Mouse (Mus musculus) gastrocnemius, adult 8-10 months (tissue): ENCODE results near the gene Olfr1. TPM values are rescaled to one million over a fixed set of nuclear protein-coding genes. Genes with fewer than 3 reads are reported as not detected.

Source experiments
- DNase-seq, 2 experiments: peaks; one replicate each; pipeline ENCODE4 v3.0.0; 2022; ENCODE audit warnings: low spot score in 2 of 2
- total RNA-seq, 4 experiments: library from RNA; stranded (reverse); gene quantifications; 2 replicates each; pipeline ENCODE4 v1.2.4; 2022

Olfr1 gene
- total RNA-seq: not detected

DNA sequence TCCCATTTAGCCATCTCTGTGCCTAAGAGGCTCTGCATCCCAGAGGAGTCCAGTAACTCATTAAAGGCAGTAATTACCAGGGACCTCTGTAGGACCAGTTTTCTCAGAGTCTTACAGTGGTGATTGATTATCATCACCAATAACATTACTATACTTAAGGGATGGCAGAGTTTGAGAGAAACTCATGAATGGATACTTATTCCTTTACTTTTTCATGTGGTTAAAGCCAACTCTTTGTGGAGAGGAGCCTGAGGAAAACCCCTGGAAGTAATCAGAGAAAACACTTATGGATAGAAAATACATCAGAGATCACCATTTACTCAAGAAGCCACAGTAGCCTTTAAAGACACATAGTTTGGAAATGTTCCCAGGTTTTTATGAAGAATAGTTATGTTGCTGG is at the start of gene Olfr1:
Gene Olfr1, minus strand, starts transcription at position 101 of the 400 bp plus-strand sequence.
- DNase-seq: no peak

DNA sequence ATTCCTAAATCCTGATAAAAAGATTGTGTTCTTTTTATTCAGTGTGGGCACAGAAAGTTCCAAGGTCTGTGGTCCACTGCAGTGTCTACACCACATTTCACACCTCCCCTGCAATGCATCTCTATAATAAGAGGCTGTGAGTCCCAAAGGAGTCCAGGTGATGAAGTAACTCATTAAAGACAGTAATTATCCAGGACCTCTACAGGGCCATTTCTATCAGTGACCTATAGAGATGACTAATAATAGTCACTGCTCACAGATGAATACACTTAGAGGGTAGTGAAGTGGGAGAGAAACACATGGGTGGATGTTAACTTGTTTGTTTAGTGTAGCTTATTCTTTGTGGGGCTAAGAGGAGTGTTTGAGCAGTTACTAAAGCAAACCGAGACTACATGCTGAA is 29.0 kb upstream of the Olfr1 start, which contains the start of gene Olfr378:
Gene Olfr378, minus strand, starts transcription at position 101 of the 400 bp plus-strand sequence.
- no peak for DNase-seq

DNA sequence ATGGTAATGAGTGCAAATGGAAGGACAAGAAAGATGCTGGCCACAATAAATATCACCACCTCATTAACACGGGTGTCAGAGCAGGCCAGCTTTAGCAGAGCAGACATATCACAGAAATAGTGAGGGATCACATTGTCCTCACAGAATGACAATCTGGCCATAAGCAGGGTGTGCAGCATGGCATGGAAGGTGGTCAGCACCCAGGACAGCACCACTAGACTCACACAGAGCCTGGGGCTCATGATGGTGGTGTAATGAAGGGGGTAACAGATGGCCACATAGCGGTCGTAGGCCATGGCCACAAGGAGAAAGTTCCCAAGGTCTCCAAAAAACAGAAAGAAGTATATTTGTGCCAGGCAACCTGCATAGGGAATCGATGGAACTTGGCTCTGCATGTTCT is 4.0 kb downstream of the Olfr1 start:
- DNase-seq: no peak

DNA sequence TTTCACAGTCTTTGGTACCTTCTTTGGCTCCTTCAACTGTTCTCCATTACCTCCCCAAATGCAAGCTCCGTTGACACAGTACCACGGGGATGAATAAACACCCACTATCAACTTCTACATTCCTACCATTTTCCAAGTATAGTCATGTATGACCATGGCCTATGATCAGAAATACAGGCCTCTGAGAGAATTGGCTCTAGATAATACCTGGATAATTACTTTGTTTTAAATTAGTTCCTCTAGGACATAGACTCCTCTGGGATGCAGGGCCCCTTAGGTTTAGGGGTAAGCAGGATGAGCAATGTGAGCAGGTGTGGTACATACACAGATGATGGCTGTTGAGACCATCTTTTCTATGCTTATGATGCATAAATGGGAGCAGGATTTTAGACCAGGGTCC is 28.5 kb downstream of the Olfr1 start, which contains the start of gene Olfr376:
Gene Olfr376, plus strand, starts transcription at position 301 of the 400 bp plus-strand sequence.
- DNase-seq: no peak

DNA sequence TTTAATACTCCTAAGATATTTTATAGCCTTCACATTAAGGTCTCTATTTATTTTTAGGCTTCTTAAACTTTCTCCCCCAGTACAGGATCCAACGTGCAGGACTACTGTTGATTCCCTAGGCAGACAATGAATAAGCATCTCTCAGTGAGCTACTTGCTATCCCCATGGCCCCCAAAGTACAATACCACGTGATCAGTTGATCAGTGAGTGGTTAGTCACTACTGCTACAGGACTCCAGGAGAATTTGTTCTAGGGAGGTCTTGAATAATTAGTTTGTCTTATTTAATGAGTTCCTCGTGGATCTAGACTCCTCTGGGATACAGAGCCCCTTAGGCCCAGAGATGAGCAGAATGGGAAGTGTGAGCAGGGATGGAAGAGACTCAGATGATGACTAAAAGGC is 48.9 kb downstream of the Olfr1 start, which contains the start of gene Olfr20:
Gene Olfr20, plus strand, starts transcription at position 301 of the 400 bp plus-strand sequence.
- no peak for DNase-seq

Other genes with a start within 250 kb of the Olfr1 start
- gene P2rx5, start 239.2 kb downstream of the Olfr1 start, total RNA-seq: 1 to 10 TPM; 6.4 to 9.5 (median 7.0) TPM
- 10 to 100 TPM; 80.9 to 89.6 (median 84.1) TPM for gene Emc6, start 222.6 kb downstream of the Olfr1 start, total RNA-seq
- 1 to 10 TPM; 4.9 to 9.2 (median 7.2) TPM for gene Tax1bp3, start 222.5 kb downstream of the Olfr1 start, total RNA-seq
- 1 to 10 TPM; 3.3 to 4.3 (median 4.1) TPM for gene Ctns, start 200.6 kb downstream of the Olfr1 start, total RNA-seq
- gene Shpk, start 200.2 kb downstream of the Olfr1 start, total RNA-seq: 1 to 10 TPM in 1 of 4 experiments, under 1 TPM in 3; 0.29 to 1.1 (median 0.71) TPM
- under 1 TPM; 0.08 to 0.12 (median 0.10) TPM for gene Trpv1, start 165.3 kb downstream of the Olfr1 start, total RNA-seq
- not detected for gene Trpv3, start 132.2 kb downstream of the Olfr1 start, total RNA-seq
- 1 to 10 TPM; 3.0 to 7.3 (median 4.5) TPM for gene Aspa, start 70.0 kb downstream of the Olfr1 start, total RNA-seq
- gene Gm49340, start 69.9 kb downstream of the Olfr1 start, total RNA-seq: not detected
- not detected for gene Spata22, start 69.9 kb downstream of the Olfr1 start, total RNA-seq
- not detected for gene Olfr20, start 48.8 kb downstream of the Olfr1 start, total RNA-seq
- not detected for gene Olfr376, start 28.4 kb downstream of the Olfr1 start, total RNA-seq
- not detected for gene Olfr378, start 28.9 kb upstream of the Olfr1 start, total RNA-seq
- gene Olfr380, start 57.9 kb upstream of the Olfr1 start, total RNA-seq: not detected
- gene Olfr381, start 92.0 kb upstream of the Olfr1 start, total RNA-seq: not detected
- gene Olfr382, start 117.6 kb upstream of the Olfr1 start, total RNA-seq: not detected
- gene Olfr385, start 193.4 kb upstream of the Olfr1 start, total RNA-seq: not detected
- not detected for gene Olfr384, start 199.0 kb upstream of the Olfr1 start, total RNA-seq